Mouse (Mus musculus) MEL (cell line): ENCODE measurements around the gene Vegfa.
A peak's percentile ranks its signal among the peaks of the same experiment; 100 is the strongest.

ENCODE experiments used
- CTCF ChIP-seq, 3 experiments: IDR thresholded peaks in 2 of 3; conservative IDR thresholded peaks in 1 of 3; 2 replicates each; pipeline ENCODE4 v1.5.1; 2011 to 2012; ENCODE audit warnings: low read length in 3 of 3, low read depth in 2 of 3, mild to moderate bottlenecking in 2 of 3, improper control_type of control experiment in 1 of 3, inconsistent platforms in 1 of 3, mixed read lengths in 1 of 3, moderate library complexity in 1 of 3; ENCODE audit not compliant: control insufficient read depth in 1 of 3, insufficient read depth in 1 of 3, poor library complexity in 1 of 3, severe bottlenecking in 1 of 3
- E2F4 ChIP-seq: IDR thresholded peaks from 2 replicates; pipeline ENCODE4 v1.6.1; 2011; ENCODE audit warnings: low read depth, low read length, improper control_type of control experiment, borderline replicate concordance
- EP300 ChIP-seq, 2 experiments: IDR thresholded peaks; 2 replicates each; pipeline ENCODE4 v1.6.1; 2011; ENCODE audit warnings: improper control_type of control experiment in 2 of 2, low read length in 2 of 2, low read depth in 1 of 2, mild to moderate bottlenecking in 1 of 2
- ETS1 ChIP-seq: IDR thresholded peaks from 2 replicates; pipeline ENCODE4 v1.6.1; 2012; ENCODE audit warnings: low read depth, mild to moderate bottlenecking, inconsistent platforms, low read length, improper control_type of control experiment, moderate library complexity
- GABPA ChIP-seq: IDR thresholded peaks from 2 replicates; pipeline ENCODE4 v1.6.1; 2012; ENCODE audit warnings: low read depth, mild to moderate bottlenecking, inconsistent platforms, low read length, improper control_type of control experiment, moderate library complexity
- GATA1 ChIP-seq: IDR thresholded peaks from 2 replicates; pipeline ENCODE4 v1.6.1; 2011; ENCODE audit warnings: low read depth, low read length, improper control_type of control experiment
- MAZ ChIP-seq: IDR thresholded peaks from 2 replicates; pipeline ENCODE4 v1.6.1; 2012; ENCODE audit warnings: low read depth, mild to moderate bottlenecking, inconsistent platforms, low read length, improper control_type of control experiment
- MEF2A ChIP-seq: IDR thresholded peaks from 2 replicates; pipeline ENCODE4 v1.6.1; 2014; ENCODE audit warnings: low read depth, mild to moderate bottlenecking, inconsistent platforms, low read length, improper control_type of control experiment; ENCODE audit not compliant: poor library complexity, insufficient replicate concordance, severe bottlenecking; ENCODE audit errors: extremely low read depth
- POLR2A ChIP-seq, 2 experiments: IDR thresholded peaks; 2 replicates each; pipeline ENCODE4 v1.6.1; 2011 to 2012; ENCODE audit warnings: low read length in 2 of 2, mild to moderate bottlenecking in 2 of 2, control low read depth in 1 of 2, improper control_type of control experiment in 1 of 2, low read depth in 1 of 2, moderate library complexity in 1 of 2; ENCODE audit not compliant: control insufficient read depth in 1 of 2, insufficient read depth in 1 of 2, poor library complexity in 1 of 2
- POLR2AphosphoS2 ChIP-seq: IDR thresholded peaks from 2 replicates; pipeline ENCODE4 v1.6.1; 2011; ENCODE audit warnings: low read length, improper control_type of control experiment
- TAL1 ChIP-seq: IDR thresholded peaks from 2 replicates; pipeline ENCODE4 v1.6.1; 2012; ENCODE audit warnings: mild to moderate bottlenecking, inconsistent platforms, low read length, moderate library complexity, mixed read lengths
- TBP ChIP-seq: IDR thresholded peaks from 2 replicates; pipeline ENCODE4 v1.8.0; 2011; ENCODE audit warnings: low read depth, low read length, improper control_type of control experiment
- UBTF ChIP-seq: IDR thresholded peaks from 2 replicates; pipeline ENCODE4 v1.6.1; 2012; ENCODE audit warnings: low read depth, mild to moderate bottlenecking, inconsistent platforms, low read length, improper control_type of control experiment, moderate library complexity, borderline replicate concordance; ENCODE audit not compliant: insufficient read depth
- ZNF384 ChIP-seq: IDR thresholded peaks from 2 replicates; pipeline ENCODE4 v1.6.1; 2012; ENCODE audit warnings: low read depth, mild to moderate bottlenecking, inconsistent platforms, low read length, improper control_type of control experiment

DNA sequence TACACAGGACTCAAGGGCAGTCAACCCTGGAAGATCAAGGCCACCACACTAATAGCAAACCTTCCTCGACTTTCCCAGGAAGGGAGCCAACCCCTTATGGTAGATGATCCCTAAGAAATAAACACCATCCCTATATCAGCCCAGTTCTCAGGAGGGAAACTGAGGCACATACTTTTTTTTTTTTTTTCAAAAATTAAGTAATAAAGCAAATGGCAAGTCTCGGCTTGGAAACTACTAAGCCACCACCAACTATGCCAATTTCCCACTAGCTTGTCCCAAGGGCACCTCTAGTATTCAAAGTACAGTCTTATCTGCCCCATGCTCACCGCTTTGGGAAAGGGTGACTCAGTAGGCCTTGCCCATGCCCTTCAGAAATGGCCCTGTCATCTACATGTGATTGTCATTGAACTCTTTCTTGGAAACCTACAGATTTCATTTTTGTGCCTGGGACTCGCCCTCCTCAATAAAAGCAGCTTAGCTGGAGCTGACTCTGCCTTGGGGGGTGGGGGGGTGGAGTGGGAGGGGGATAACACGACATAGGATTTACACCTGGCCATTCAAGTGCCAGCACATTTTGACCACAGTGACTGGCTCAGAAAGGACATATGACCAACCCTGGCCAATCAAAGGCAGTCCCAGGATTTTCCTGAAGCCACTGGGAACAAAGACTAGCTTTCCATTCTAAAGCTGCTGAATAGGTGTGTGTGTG is 43.5 kb upstream of the Vegfa start:
- TF ChIP-seq CTCF (IDR thresholded peaks at IDR 0.05 in 2 of 3, conservative IDR thresholded peaks at IDR 0.05 in 1 of 3; ENCODE audit: control insufficient read depth in 1 of 3, insufficient read depth in 1 of 3, low read depth in 2 of 3, low read length in 3 of 3, poor library complexity in 1 of 3, severe bottlenecking in 1 of 3) (no peak), POLR2A (IDR thresholded peaks at IDR 0.05; ENCODE audit: control insufficient read depth in 1 of 2, insufficient read depth in 1 of 2, low read depth in 1 of 2, low read length in 2 of 2, poor library complexity in 1 of 2) (no peak), TAL1 (no peak), E2F4 (no peak), EP300 (IDR thresholded peaks at IDR 0.05; ENCODE audit: low read depth in 1 of 2, low read length in 2 of 2) (no peak), GATA1 (no peak), UBTF (no peak), POLR2AphosphoS2 (no peak), ETS1 (0 out of 2 replicates have a peak, but pooled peaks have one; percentile 35), MAZ (no peak), TBP (no peak), MEF2A (no peak), ZNF384 (0 out of 2 replicates have a peak, but pooled peaks have one; percentile 35), GABPA (no peak)
